Mouse (Mus musculus): ENCODE data around the gene Slc9a7.
A peak's percentile ranks its signal among the peaks of the same experiment; 100 is the strongest.

Slc9a7 gene

GRCm38 (mm10) chrX:20291282-20292039, at the start of gene Slc9a7:
Gene Slc9a7, minus strand, starts transcription at chrX:20291807.
- DNase-seq (ENCODE audit: low read depth, low spot score) = peak; percentile 70

- DNase-seq (ENCODE audit: low read depth, low spot score) = peak; percentile 2
Observed at GRCm38 (mm10) chrX:20335722-20336121, 44.1 kb upstream of the Slc9a7 start.

DNA sequence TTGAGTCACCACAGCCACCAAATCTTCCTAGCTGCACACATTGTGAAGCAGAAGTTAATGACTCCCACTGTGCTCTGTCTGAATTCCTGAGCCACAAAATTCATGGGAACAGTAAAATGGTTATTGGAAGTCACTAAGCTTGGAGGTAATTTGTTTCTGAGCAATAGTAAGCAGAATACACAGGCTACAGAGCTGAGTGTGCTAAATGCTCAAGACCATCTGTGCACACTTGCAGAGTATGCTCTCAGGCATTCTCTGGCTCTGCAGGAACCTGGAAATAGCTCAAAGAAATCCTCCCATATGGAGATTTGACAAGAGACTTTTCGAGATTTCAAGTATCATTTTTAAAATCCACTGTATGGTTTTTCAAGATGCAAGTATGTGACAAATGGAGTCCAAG, 41.1 kb upstream of the Slc9a7 start:
- DNase-seq (ENCODE audit: low read depth, low spot score) = no peak

DNA sequence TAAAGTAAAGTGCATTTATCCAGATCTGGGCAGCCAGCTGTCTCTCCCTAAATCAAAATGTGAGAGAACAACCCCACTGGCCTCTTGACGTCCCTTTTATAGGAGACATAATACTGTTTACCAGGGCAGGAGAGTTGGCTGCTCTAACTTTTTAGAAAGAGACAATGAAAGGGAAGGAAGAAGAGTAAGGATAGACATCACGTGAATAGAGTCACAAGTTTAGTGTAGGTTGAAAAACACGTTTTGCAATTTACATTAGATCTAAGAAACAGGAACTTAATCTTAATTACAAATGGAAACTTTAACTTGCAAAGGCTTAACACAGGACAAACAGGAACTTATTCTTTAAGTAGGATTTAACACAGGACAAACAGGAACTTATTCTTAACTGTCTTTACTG, 15.6 kb upstream of the Slc9a7 start:
- no peak for DNase-seq (ENCODE audit: low read depth, low spot score)

DNA sequence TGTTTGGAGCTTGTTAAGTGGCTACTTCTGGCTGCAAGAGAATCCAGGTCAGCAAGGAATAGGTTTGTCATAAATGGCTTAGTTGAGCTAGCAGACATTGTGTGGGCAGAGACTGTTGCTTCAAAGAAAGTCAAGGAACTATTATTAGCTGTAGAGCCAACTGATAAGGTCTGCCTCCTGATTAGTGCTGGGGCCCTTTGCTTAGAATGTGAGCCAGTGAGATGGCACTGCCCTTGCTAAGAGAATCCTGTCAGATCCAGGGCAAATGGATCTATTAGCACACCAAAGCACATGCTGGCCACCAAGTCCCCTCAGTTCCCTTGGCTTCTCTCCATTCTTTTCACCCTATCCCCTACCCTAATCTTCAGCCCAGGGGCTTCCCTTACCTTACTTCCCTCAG, 14.3 kb upstream of the Slc9a7 start:
- DNase-seq (ENCODE audit: low read depth, low spot score) = no peak

GRCm38 (mm10) chrX:20303280-20303679, 11.7 kb upstream of the Slc9a7 start:
- no peak for DNase-seq (ENCODE audit: low read depth, low spot score)

DNA sequence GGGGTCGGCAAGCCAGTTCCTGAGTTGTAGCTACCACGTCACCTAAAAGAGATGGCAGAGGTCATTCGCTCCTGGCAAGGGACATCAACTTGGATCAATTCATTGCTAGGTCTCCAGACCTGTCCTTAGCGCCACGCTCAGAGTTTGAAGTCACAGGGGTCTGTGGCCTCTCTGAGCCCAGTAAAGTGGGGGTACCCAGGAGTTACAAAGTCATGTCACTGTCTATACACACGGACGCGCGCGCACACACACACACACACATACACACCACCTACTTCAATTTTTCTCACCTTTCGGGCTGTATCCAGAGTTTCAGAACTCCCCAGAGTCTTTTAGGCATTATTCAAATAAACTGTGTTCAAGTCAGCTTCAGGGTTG, 422 bp upstream of the Slc9a7 start:
- no peak for DNase-seq (ENCODE audit: low read depth, low spot score)

DNA sequence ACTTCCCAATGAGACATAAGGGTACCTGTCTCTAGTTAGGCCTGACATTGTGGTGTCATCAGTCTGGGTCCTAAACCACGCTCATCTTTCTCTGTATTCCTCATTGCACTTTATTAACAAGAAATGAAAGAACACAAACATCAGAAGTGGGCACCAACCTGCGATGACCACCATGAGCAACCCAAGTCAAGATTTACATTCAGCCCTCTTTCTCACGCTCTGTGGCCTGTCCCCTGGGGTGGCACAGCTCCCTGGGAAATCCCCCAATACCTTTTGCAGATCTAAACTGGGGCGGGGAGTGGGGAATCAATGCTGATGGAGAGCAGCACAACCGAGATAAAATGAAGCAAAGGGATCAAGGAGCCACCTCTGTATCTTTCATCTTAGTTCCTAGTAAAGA, 892 bp downstream of the Slc9a7 start:
- no peak for DNase-seq (ENCODE audit: low read depth, low spot score)

- DNase-seq (ENCODE audit: low read depth, low spot score) = no peak
Observed at GRCm38 (mm10) chrX:20288674-20289073, 2.9 kb downstream of the Slc9a7 start.

- DNase-seq (ENCODE audit: low read depth, low spot score) = no peak
Observed at GRCm38 (mm10) chrX:20286254-20286653, 5.4 kb downstream of the Slc9a7 start.

GRCm38 (mm10) chrX:20279424-20279823, 12.2 kb downstream of the Slc9a7 start:
- no peak for DNase-seq (ENCODE audit: low read depth, low spot score)

GRCm38 (mm10) chrX:20273854-20274253, 17.8 kb downstream of the Slc9a7 start:
- DNase-seq (ENCODE audit: low read depth, low spot score) = no peak

DNA sequence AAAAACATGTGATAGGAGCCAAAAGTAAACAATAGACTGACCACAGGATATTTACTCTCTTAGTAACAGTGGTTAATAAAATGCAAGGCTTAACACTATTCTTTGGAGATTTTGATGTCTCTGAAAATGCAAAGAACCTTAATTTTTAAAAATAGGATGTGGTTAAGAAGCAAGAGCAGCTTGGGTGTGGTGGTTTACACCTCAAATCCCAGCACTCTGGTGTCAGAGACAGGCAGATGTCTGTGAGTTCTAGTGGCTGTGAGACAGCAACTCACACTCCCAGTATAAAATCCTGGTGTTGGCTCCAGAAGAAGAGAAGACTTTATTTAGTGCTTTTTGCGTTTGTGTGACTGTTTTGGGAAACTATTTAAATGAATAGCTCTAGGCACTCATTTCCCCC, 19.6 kb downstream of the Slc9a7 start:
- DNase-seq (ENCODE audit: low read depth, low spot score) = no peak

DNA sequence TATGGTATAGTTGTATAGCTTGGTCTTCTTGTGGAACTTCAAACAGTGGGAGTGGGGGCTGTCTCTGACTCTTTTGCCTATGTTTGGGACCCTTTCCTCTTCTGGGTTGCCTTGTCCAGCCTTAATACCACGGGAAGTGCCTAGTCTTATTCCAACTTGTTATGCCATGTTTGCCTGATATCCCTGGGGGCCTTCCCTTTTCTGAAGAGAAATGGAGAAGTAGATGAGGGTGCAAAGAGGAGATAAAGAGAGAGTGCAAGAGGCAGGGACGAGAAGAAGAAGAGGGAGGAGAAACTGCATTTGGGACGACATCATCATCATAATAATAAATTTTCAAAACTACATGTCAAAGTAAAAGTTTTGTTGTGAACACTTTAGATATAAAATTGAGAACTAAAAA, 21.6 kb downstream of the Slc9a7 start:
- DNase-seq (ENCODE audit: low read depth, low spot score) = no peak

- DNase-seq (ENCODE audit: low read depth, low spot score) = no peak
Observed at GRCm38 (mm10) chrX:20264370-20264769, 27.2 kb downstream of the Slc9a7 start.

- no peak for DNase-seq (ENCODE audit: low read depth, low spot score)
Observed at GRCm38 (mm10) chrX:20228102-20228501, 63.5 kb downstream of the Slc9a7 start.

GRCm38 (mm10) chrX:20221486-20221885, 70.1 kb downstream of the Slc9a7 start:
- DNase-seq (ENCODE audit: low read depth, low spot score) = no peak

DNA sequence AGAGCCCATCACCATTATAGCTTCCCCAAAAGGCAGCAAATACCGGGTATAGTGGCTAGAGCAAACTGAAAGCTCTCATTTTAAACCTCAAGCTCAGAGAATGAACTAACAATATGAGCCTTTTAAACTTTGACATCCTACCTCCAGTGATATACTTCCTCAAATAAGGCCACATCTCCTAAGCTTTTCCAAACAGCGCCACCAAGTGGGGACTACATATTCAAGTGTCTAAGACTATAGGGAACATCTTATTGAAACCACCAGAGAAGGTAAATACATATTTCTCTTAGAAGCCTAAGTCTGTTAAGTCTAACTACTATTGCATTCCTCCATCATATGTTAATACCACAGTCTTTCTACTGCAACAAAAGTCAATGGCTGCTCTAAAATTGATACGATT, 106.0 kb downstream of the Slc9a7 start:
- no peak for DNase-seq (ENCODE audit: low read depth, low spot score)

- DNase-seq (ENCODE audit: low read depth, low spot score) = no peak
Observed at GRCm38 (mm10) chrX:20176792-20177191, 114.8 kb downstream of the Slc9a7 start.

- DNase-seq (ENCODE audit: low read depth, low spot score) = no peak
Observed at GRCm38 (mm10) chrX:20168430-20168829, 123.2 kb downstream of the Slc9a7 start.

DNA sequence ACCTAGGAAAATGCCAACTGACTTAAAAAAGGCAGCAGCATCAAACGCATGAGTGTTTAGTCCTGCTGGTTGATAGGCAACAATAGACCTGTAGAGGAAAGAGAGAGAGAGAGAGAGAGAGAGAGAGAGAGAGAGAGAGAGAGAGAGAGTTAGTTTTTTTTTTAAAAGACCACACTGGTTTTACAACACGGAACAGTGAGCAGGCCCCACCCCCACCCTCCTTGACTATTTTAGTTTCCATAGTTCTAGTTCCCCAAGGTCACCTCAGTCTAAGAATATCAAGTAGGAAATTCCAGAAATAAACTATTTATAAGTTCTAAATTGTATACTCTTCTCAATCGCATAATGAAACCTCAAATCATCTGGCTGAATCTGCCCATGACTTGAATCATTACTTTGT, 126.6 kb downstream of the Slc9a7 start:
- DNase-seq (ENCODE audit: low read depth, low spot score) = no peak

DNA sequence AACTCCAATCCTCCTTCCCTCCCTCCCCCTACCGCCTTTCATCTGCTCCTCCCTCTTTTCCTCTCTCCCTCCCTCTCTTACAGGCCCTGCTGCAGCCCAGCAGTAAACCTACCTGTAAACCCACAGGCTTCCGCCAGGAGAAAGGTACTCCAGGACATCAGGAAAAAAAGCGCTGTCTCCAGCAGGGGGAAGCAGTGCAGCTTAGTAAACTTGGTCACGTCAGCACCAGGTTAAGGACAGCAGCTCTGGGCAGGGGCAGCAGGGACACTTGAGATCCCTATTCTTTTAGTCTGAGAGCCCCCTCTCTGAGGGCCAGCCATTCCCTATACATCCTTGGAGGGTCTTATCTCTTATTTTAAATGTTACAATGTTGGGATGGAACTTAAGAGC, 129.3 kb downstream of the Slc9a7 start:
- DNase-seq (ENCODE audit: low read depth, low spot score) = no peak

- DNase-seq (ENCODE audit: low read depth, low spot score) = no peak
Observed at GRCm38 (mm10) chrX:20161687-20162321, 129.8 kb downstream of the Slc9a7 start.
